9 mouse cellular contexts compared by ENCODE assay signal in the genomic region with DNA sequence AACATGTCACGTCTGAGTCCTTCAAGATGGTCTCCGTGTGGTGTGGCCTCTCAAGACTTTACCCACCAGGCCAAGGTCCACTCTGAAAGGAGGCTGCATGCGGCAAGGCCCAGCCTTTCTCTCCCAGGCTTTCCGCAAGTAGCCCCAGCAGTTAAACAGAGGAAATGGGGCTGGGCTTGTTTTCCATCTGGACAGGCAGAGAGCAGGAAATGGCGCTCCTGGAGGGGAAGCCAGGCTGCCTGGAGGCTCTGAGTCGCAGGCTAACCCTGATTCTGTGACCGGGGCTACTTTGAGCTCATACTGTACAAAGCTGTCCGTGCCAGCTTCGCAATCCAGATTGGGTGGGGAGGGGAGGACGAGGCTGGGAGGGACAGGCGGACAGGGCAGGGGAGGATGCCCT. TPM values are rescaled to one million over a fixed set of nuclear protein-coding genes. Genes with fewer than 3 reads are reported as not detected.
DNase-seq lines count a peak whose midpoint lies in the region; ATAC-seq and TF ChIP-seq lines count a peak whose summit lies in the region.
"Had no signal": no experiment of that assay in that cellular context is flagged by ENCODE, and none has a peak within 500 bp of the region (broad histone marks: within the 10 kb centered on the region; RNA-seq: fewer than 3 reads in every experiment).

No protein-coding gene starts in this region.

- no peaks in the 10 kb centered on the region for H3K9me3 ChIP-seq in lung, postnatal 0 days (ENCODE audit: low read length)

- ATAC-seq in lung, postnatal 0 days, result peak; percentile 4; the same call in 1 of the 2 replicates

- H3K9ac ChIP-seq in lung, postnatal 0 days (replicated peaks; ENCODE audit: low read depth), result no peak overlapping the region

- no peak for TF ChIP-seq POLR2A in kidney, adult 2 months (IDR thresholded peaks at IDR 0.05; ENCODE audit: low read depth, low read length)

- H3K27me3 ChIP-seq in kidney, adult 2 months (replicated peaks; ENCODE audit: control insufficient read depth, insufficient read depth, low read length), result no peaks in the 10 kb centered on the region
- no peaks in the 10 kb centered on the region for H3K27me3 ChIP-seq in lung, postnatal 0 days (replicated peaks; ENCODE audit: insufficient read depth, low read length)

- H3K4me2 ChIP-seq in lung, postnatal 0 days (replicated peaks; ENCODE audit: low read depth, low read length), result no peak overlapping the region

- TF ChIP-seq EP300 in lung, postnatal 0 days (IDR thresholded peaks at IDR 0.05), result peak; percentile 63

- TF ChIP-seq CTCF in kidney, adult 2 months (conservative IDR thresholded peaks at IDR 0.05; ENCODE audit: insufficient read depth, insufficient read length, low read depth, low read length), result no peak
- TF ChIP-seq CTCF in lung, postnatal 0 days (IDR thresholded peaks at IDR 0.05), result no peak

- WGBS in kidney, adult 2 months, result 43% methylated on average over 11 of the region's 11 CpGs
- WGBS in lung, postnatal 0 days, result 40% methylated on average over 11 of the region's 11 CpGs

- peak overlapping the region; percentile 92 for H3K27ac ChIP-seq in kidney, adult 2 months (ENCODE audit: insufficient read depth, low read depth, low read length)
- peak overlapping the region; percentile 75 for H3K27ac ChIP-seq in lung, postnatal 0 days (ENCODE audit: low read length)

- DNase-seq in embryo, embryonic 10 days (ENCODE audit: low spot score), result peak; percentile 47
- no peak for DNase-seq in embryo, embryonic 10.5 days (ENCODE audit: low spot score)
- peak; percentile 98 for DNase-seq in heart, adult 11 months
- peak; percentile 74 for DNase-seq in kidney, adult 2 months
- peak; percentile 75 for DNase-seq in lung, postnatal 0 days (ENCODE audit: low spot score)
- no peak for DNase-seq in spleen, postnatal 14 days (ENCODE audit: low spot score in 2 of 2)
- no peak for DNase-seq in urinary bladder, postnatal 25 days (ENCODE audit: low spot score)
- no peak for DNase-seq in gastrocnemius, postnatal 4 days (ENCODE audit: low spot score in 2 of 2)
- DNase-seq: cerebellum, postnatal 10 days had no signal

- H3K4me3 ChIP-seq in kidney, adult 2 months (ENCODE audit: insufficient read depth, low read depth, low read length), result no peak overlapping the region
- H3K4me3 ChIP-seq in lung, postnatal 0 days (ENCODE audit: low read depth, low read length), result no peak overlapping the region

- H3K36me3 ChIP-seq in kidney, adult 2 months (ENCODE audit: control insufficient read depth, insufficient read depth, low read length), result no peaks in the 10 kb centered on the region
- H3K36me3 ChIP-seq in lung, postnatal 0 days (ENCODE audit: insufficient read depth, low read length), result no peaks in the 10 kb centered on the region

- H3K4me1 ChIP-seq in kidney, adult 2 months (ENCODE audit: control insufficient read depth, insufficient read depth, low read length), result peaks cover 5% of the 10 kb centered on the region; the same call in 1 of the 2 replicates
- H3K4me1 ChIP-seq in lung, postnatal 0 days (ENCODE audit: insufficient read depth, low read depth, low read length), result no peaks in the 10 kb centered on the region; the same call in 1 of the 2 replicates

RNA-seq across cellular contexts. Expression of a gene that starts 7.7 kb away (rescaled TPM):
- 106 and 119 TPM in 2 replicates for polyA plus RNA-seq in kidney, adult 2 months (2012; rRNA removed)
- 50.7 and 54.0 TPM in 2 replicates for polyA plus RNA-seq in lung, postnatal 0 days (2015; fragmentation: Nextera tagmentation; extraction: Ambion mirVana)
- total RNA-seq in gastrocnemius, postnatal 4 days (2021), result 100 to 1,000 TPM in 1 of 2 experiments, 10 to 100 TPM in 1; 96.0 to 121 TPM

RNA-seq across cellular contexts. Expression of a gene that starts 22.5 kb away (rescaled TPM):
- polyA plus RNA-seq in kidney, adult 2 months (2012; rRNA removed), result not detected in 2 replicates
- polyA plus RNA-seq in lung, postnatal 0 days (2015; fragmentation: Nextera tagmentation; extraction: Ambion mirVana), result 0.14 and 0.35 TPM in 2 replicates
- total RNA-seq in gastrocnemius, postnatal 4 days (2021), result not detected

RNA-seq across cellular contexts. Expression of a gene that starts 35.9 kb away (rescaled TPM):
- 76.0 and 80.1 TPM in 2 replicates for polyA plus RNA-seq in kidney, adult 2 months (2012; rRNA removed)
- polyA plus RNA-seq in lung, postnatal 0 days (2015; fragmentation: Nextera tagmentation; extraction: Ambion mirVana), result 101 and 104 TPM in 2 replicates
- 100 to 1,000 TPM; 130 to 135 TPM for total RNA-seq in gastrocnemius, postnatal 4 days (2021)

RNA-seq across cellular contexts. Expression of a gene that starts 40.9 kb away (rescaled TPM):
- 0.11 TPM in 1 of 2 replicates, not detected in the other for polyA plus RNA-seq in kidney, adult 2 months (2012; rRNA removed)
- polyA plus RNA-seq in lung, postnatal 0 days (2015; fragmentation: Nextera tagmentation; extraction: Ambion mirVana), result 0.12 and 0.16 TPM in 2 replicates
- total RNA-seq in gastrocnemius, postnatal 4 days (2021), result under 1 TPM; 0.32 to 0.36 TPM

RNA-seq across cellular contexts. Expression of a gene that starts 56.3 kb away (rescaled TPM):
- polyA plus RNA-seq in kidney, adult 2 months (2012; rRNA removed), result 6.7 and 8.9 TPM in 2 replicates
- polyA plus RNA-seq in lung, postnatal 0 days (2015; fragmentation: Nextera tagmentation; extraction: Ambion mirVana), result 7.0 and 8.1 TPM in 2 replicates
- total RNA-seq in gastrocnemius, postnatal 4 days (2021), result 10 to 100 TPM; 44.8 to 59.4 TPM

Comparison
In these comparisons a context has a peak if more than half of its experiments do, and no peak if none do; other contexts are left out.
1. DNase-seq: peak in embryo, embryonic 10 days (single experiment), heart, adult 11 months (single experiment), kidney, adult 2 months (single experiment) and lung, postnatal 0 days (single experiment); none in embryo, embryonic 10.5 days (single experiment), spleen, postnatal 14 days (0 of 2), urinary bladder, postnatal 25 days (single experiment) and gastrocnemius, postnatal 4 days (0 of 2).